Mouse (Mus musculus) megakaryocyte, adult 5-6 weeks (primary cell): ENCODE results near the gene Cap2. TPM values are rescaled to one million over a fixed set of nuclear protein-coding genes. Genes with fewer than 3 reads are reported as not detected.

Experiments
- ATAC-seq: 2 replicates; pipeline ENCODE4 v1.8.0; 2016; ENCODE audit warnings: mild to moderate bottlenecking, inconsistent platforms; ENCODE audit not compliant: poor library complexity, severe bottlenecking
- total RNA-seq, 2 experiments: library from RNA; stranded (forward) in 1 of 2; stranded (reverse) in 1 of 2; fragments of 153-499, 151-499 nt in 1 of 2; fragments of 221-1000, 200-1000 nt in 1 of 2; gene quantifications; 2 replicates each; pipeline versions ENCODE4 v1.2.3 to v1.2.4; 2015 to 2017

The Cap2 gene
- total RNA-seq, 2 experiments from 2014 or later, result not detected

DNA sequence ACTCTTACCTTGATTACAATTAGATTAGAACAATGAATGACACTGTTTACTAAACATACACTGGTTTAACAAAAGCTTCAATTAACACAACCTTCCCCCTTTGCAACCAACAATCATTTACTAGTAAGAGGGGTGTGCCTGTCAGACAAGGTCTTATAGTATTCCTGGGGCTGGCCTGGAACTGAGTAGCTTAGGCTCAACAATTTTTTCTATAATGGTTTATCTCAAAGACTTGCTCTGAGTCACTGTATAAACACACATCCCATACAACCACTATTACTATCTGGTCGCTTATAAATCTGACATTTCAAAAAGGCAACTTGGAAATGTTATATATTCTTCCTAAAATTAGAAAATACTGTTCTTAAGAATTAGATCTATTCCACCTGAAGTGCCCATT is 181.7 kb downstream of the Cap2 start:
- no peak for ATAC-seq

DNA sequence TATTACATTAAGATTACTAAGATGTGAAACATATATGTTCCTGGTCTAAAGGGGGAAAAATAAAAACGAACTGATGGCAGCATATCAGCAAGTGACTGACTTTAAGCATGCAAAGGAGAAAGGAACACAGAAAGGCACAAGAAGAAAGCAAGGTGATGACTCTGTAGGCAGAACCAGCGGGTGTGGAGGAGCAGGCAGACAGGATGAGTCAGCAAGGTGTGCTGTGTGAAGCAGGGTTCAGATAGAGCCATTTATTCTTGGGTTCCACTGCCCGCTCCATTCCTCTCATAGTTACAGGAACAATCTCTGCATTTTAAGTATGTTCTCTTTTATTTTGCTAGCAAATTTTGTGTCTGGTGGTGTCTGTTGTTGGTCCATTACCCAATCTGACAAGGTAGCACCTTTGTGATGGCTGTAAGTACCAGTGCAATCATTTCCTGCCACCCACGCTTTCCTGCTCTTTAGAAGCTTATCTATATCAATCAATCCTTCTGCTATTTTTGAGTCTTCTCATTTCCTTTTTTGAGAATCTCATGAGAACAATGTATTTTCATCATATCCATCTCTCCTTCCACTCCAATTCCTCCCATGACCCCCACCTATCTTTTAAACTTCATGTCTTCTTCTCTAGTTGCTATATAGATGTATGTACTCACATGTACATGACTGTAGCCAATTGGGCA is 189.1 kb downstream of the Cap2 start:
- peak; percentile 40; the same call in 1 of the 2 replicates for ATAC-seq

DNA sequence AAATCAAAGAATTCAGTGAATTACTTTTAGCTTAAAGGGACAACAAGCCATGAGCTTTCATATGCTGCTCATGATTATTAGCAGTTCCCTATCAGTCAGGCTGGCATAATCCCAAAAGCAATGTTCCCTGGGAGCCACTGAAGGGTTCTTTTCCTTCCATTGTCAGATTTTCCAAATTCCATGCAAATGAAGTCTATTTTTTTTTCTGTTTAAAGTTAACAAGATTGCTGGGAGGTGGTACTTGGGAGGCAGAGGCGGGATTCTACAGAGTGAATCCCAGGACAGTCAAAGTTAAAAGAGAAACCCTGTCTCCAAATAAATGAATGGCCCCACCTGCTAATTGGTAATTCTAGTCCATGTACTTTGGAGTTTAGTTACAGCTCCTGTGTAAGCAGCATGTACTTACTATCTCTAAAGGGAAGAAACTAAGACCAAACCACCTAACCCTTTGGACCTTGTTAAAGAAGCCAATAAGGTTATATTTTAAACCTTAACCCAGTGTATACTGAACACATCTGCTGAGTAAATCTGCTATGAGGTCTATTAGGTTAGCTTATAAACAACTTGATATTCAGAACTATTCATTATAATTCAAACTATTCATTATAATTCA is 193.8 kb downstream of the Cap2 start:
- ATAC-seq, result no peak

DNA sequence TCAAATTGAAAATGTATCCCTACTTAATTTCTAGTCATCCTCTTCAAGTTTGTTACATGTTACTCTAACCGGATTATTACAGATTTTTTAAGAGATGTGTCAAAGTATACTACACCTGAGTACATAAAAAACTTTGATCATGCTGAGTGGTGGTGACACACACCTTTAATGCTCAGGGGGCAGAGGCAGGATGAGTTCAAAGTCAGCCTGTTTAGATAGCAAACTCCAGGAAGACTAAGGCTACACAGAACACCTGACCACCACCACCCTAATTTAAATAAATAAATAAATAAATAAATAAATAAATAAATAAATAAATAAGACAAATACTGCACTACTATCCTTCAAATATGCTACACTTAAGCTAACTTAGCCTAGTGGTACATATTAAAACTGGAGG is 194.3 kb downstream of the Cap2 start:
- no peak for ATAC-seq

DNA sequence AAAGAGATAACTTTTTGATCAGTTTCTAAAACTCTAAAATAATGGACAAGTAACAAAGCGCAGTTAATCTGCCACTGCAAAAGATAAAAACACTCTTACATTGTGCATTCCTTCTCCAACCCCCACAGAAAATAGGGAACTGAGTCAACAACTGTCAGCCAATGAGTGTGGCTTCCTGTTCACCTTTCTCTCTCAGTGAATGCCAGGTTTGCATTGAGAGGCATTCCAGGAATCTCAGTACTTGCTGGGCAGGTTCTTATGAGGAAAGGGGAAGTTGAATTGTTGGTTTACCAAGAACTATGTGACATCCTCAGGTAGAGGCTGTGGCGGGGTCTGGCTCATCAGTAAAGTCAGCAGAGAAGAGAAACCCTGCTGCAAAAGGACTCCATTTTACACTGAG is 195.1 kb downstream of the Cap2 start:
- peak; percentile 52 for ATAC-seq

DNA sequence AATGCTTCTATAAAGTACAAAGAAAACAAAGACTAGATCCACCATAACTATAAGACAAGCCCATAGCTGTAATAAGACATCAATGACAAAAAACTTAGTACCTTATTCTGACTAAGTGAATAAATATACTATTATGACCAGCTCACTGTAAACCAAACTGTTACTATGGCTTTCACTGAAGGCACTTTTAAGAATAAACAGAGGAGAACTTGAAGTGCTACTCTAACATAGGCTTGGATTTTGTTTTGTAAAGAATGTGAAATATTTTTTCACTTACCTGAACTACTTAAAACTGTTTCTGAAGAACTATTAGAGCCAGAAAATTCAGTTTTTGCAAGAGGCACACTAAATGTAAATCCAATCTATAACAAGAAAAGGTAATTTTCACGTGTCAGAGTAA is 197.7 kb downstream of the Cap2 start:
- no peak for ATAC-seq

Other genes starting within 250 kb of the Cap2 start
- not detected in 2 replicates for gene Stmnd1, start 228.1 kb upstream of the Cap2 start, total RNA-seq (2015)
- gene Stmnd1, start 228.1 kb upstream of the Cap2 start, total RNA-seq (2017), result not detected in 2 replicates
- gene Rbm24, start 83.4 kb upstream of the Cap2 start, total RNA-seq (2015), result not detected in 2 replicates
- not detected in 2 replicates for gene Rbm24, start 83.4 kb upstream of the Cap2 start, total RNA-seq (2017)
- gene Fam8a1, start 167.7 kb downstream of the Cap2 start, total RNA-seq (2015), result 13.9 and 23.6 TPM in 2 replicates
- gene Fam8a1, start 167.7 kb downstream of the Cap2 start, total RNA-seq (2017), result 9.8 and 14.8 TPM in 2 replicates
- gene Nup153, start 226.1 kb downstream of the Cap2 start, total RNA-seq (2015), result 63.5 and 86.7 TPM in 2 replicates
- gene Nup153, start 226.1 kb downstream of the Cap2 start, total RNA-seq (2017), result 52.0 and 57.3 TPM in 2 replicates